In genomic region chr2:32119802-32120750, GRCm38 (mm10) we compare ENCODE assay signal across 10 mouse cellular contexts. TPM values are rescaled to one million over a fixed set of nuclear protein-coding genes. Genes with fewer than 3 reads are reported as not detected.
A peak's percentile ranks its signal among the peaks of the same experiment; 100 is the strongest.
DNase-seq lines count a peak whose midpoint lies in the region; ATAC-seq and TF ChIP-seq lines count a peak whose summit lies in the region.
"Had no signal": no experiment of that assay in that cellular context is flagged by ENCODE, and none has a peak within 500 bp of the region (broad histone marks: within the 10 kb centered on the region; RNA-seq: fewer than 3 reads in every experiment).

No protein-coding gene starts in this region.

- DNase-seq in hindbrain, embryonic 10.5 days (ENCODE audit: low spot score): no peak
- DNase-seq in hindbrain, postnatal 0 days (ENCODE audit: low spot score): no peak
- DNase-seq in brain, adult 2 months (ENCODE audit: low read depth, low spot score): peak; percentile 37
- peak; percentile 74 for DNase-seq in heart, adult 2 months
- DNase-seq in stomach, postnatal 0 days (ENCODE audit: low spot score): no peak
- DNase-seq in forebrain, postnatal 0 days: no peak
- DNase-seq in retina, embryonic 14.5 days (ENCODE audit: low spot score): no peak

- ATAC-seq in hindbrain, postnatal 0 days: no peak
- ATAC-seq in liver, embryonic 15.5 days (ENCODE audit: insufficient read depth): no peak
- ATAC-seq in stomach, postnatal 0 days (ENCODE audit: low FRiP score, low TSS enrichment): no peak
- ATAC-seq in forebrain, postnatal 0 days: no peak

- TF ChIP-seq CTCF in hindbrain, postnatal 0 days (IDR thresholded peaks at IDR 0.05; ENCODE audit: low read depth): no peak
- TF ChIP-seq CTCF in heart, adult 2 months (IDR thresholded peaks at IDR 0.05): no peak
- TF ChIP-seq CTCF in stomach, postnatal 0 days (IDR thresholded peaks at IDR 0.05; ENCODE audit: low read depth): no peak
- TF ChIP-seq CTCF in forebrain, postnatal 0 days (IDR thresholded peaks at IDR 0.05; ENCODE audit: low read depth): no peak

- no peak for TF ChIP-seq POLR2A in heart, adult 2 months (IDR thresholded peaks at IDR 0.05; ENCODE audit: insufficient read depth, low read depth, low read length)

- H3K36me3 ChIP-seq in hindbrain, embryonic 10.5 days: no peaks in the 10 kb centered on the region
- H3K36me3 ChIP-seq in hindbrain, postnatal 0 days (ENCODE audit: insufficient read depth, low read length): no peaks in the 10 kb centered on the region
- no peaks in the 10 kb centered on the region for H3K36me3 ChIP-seq in heart, adult 2 months (ENCODE audit: control insufficient read depth, insufficient read depth, low read length)
- 0 out of 2 replicates have a peak, but pooled peaks cover 4% of the 10 kb centered on the region for H3K36me3 ChIP-seq in liver, embryonic 15.5 days (replicated peaks)
- no peaks in the 10 kb centered on the region for H3K36me3 ChIP-seq in stomach, postnatal 0 days (ENCODE audit: control insufficient read depth, insufficient read depth, low read length)
- no peaks in the 10 kb centered on the region for H3K36me3 ChIP-seq in forebrain, postnatal 0 days (ENCODE audit: insufficient read depth)
- H3K36me3 ChIP-seq: neural tube, embryonic 13.5 days had no signal

- H3K4me1 ChIP-seq in hindbrain, embryonic 10.5 days (replicated peaks): peaks cover 11% of the 10 kb centered on the region
- no peaks in the 10 kb centered on the region for H3K4me1 ChIP-seq in hindbrain, postnatal 0 days (ENCODE audit: insufficient read depth, low read length)
- H3K4me1 ChIP-seq in heart, adult 2 months (ENCODE audit: control insufficient read depth, insufficient read depth, low read length): peaks cover 2% of the 10 kb centered on the region; the same call in 1 of the 2 replicates
- H3K4me1 ChIP-seq in liver, embryonic 15.5 days (replicated peaks): peaks cover 55% of the 10 kb centered on the region
- no peaks in the 10 kb centered on the region for H3K4me1 ChIP-seq in stomach, postnatal 0 days (replicated peaks; ENCODE audit: control insufficient read depth, insufficient read depth)
- no peaks in the 10 kb centered on the region for H3K4me1 ChIP-seq in forebrain, postnatal 0 days (ENCODE audit: insufficient read depth)
- H3K4me1 ChIP-seq: neural tube, embryonic 13.5 days had no signal

- H3K27ac ChIP-seq in hindbrain, embryonic 10.5 days: peak overlapping the region; percentile 40; the same call in 1 of the 2 replicates
- H3K27ac ChIP-seq in hindbrain, postnatal 0 days: no peak overlapping the region
- H3K27ac ChIP-seq in heart, adult 2 months: peak overlapping the region; percentile 41
- peak overlapping the region; percentile 55 for H3K27ac ChIP-seq in liver, embryonic 15.5 days (replicated peaks)
- H3K27ac ChIP-seq in stomach, postnatal 0 days (replicated peaks): no peak overlapping the region
- H3K27ac ChIP-seq in forebrain, postnatal 0 days (ENCODE audit: low read depth, low read length): no peak overlapping the region
- H3K27ac ChIP-seq: macrophage; neural tube, embryonic 13.5 days had no signal

- 93% methylated on average over 20 of the region's 20 CpGs for WGBS in hindbrain, embryonic 10.5 days
- 86% methylated on average over 20 of the region's 20 CpGs for WGBS in hindbrain, postnatal 0 days
- 83% methylated on average over 20 of the region's 20 CpGs for WGBS in heart, adult 2 months
- WGBS in liver, embryonic 15.5 days (ENCODE audit: insufficient replicate concordance): 84% methylated on average over 20 of the region's 20 CpGs
- WGBS in stomach, postnatal 0 days: 87% methylated on average over 20 of the region's 20 CpGs
- 92% methylated on average over 20 of the region's 20 CpGs for WGBS in forebrain, postnatal 0 days

- no peak overlapping the region for H3K4me2 ChIP-seq in hindbrain, postnatal 0 days (ENCODE audit: low read depth, low read length)
- peak overlapping the region; percentile 27; the same call in 1 of the 2 replicates for H3K4me2 ChIP-seq in liver, embryonic 15.5 days
- H3K4me2 ChIP-seq in stomach, postnatal 0 days (replicated peaks; ENCODE audit: low read depth): no peak overlapping the region
- no peak overlapping the region for H3K4me2 ChIP-seq in forebrain, postnatal 0 days (ENCODE audit: low read depth)
- H3K4me2 ChIP-seq: neural tube, embryonic 13.5 days had no signal

- 0 out of 2 replicates have a peak, but pooled peaks cover 6% of the 10 kb centered on the region for H3K9me3 ChIP-seq in hindbrain, embryonic 10.5 days
- H3K9me3 ChIP-seq in hindbrain, postnatal 0 days (ENCODE audit: low read length): no peaks in the 10 kb centered on the region
- no peaks in the 10 kb centered on the region; the same call in 1 of the 2 replicates for H3K9me3 ChIP-seq in liver, embryonic 15.5 days (replicated peaks)
- H3K9me3 ChIP-seq in stomach, postnatal 0 days (ENCODE audit: control insufficient read depth, low read length): no peaks in the 10 kb centered on the region
- no peaks in the 10 kb centered on the region for H3K9me3 ChIP-seq in forebrain, postnatal 0 days (ENCODE audit: low read length)
- H3K9me3 ChIP-seq: neural tube, embryonic 13.5 days had no signal

- no peaks in the 10 kb centered on the region for H3K27me3 ChIP-seq in hindbrain, embryonic 10.5 days (ENCODE audit: insufficient read depth, poor library complexity, severe bottlenecking)
- H3K27me3 ChIP-seq in hindbrain, postnatal 0 days (ENCODE audit: insufficient read depth, low read length): no peaks in the 10 kb centered on the region
- no peaks in the 10 kb centered on the region for H3K27me3 ChIP-seq in heart, adult 2 months (ENCODE audit: control insufficient read depth, insufficient read depth, low read length)
- no peaks in the 10 kb centered on the region for H3K27me3 ChIP-seq in liver, embryonic 15.5 days
- no peaks in the 10 kb centered on the region for H3K27me3 ChIP-seq in stomach, postnatal 0 days (ENCODE audit: control insufficient read depth, insufficient read depth, low read length)
- no peaks in the 10 kb centered on the region for H3K27me3 ChIP-seq in forebrain, postnatal 0 days (ENCODE audit: insufficient read depth, low read length)
- H3K27me3 ChIP-seq: neural tube, embryonic 13.5 days had no signal

- no peak overlapping the region for H3K4me3 ChIP-seq in hindbrain, embryonic 10.5 days
- H3K4me3 ChIP-seq in hindbrain, postnatal 0 days (ENCODE audit: low read length): no peak overlapping the region
- no peak overlapping the region for H3K4me3 ChIP-seq in heart, adult 2 months
- no peak overlapping the region for H3K4me3 ChIP-seq in liver, embryonic 15.5 days (replicated peaks)
- no peak overlapping the region for H3K4me3 ChIP-seq in stomach, postnatal 0 days (ENCODE audit: low read depth, low read length)
- no peak overlapping the region for H3K4me3 ChIP-seq in forebrain, postnatal 0 days (ENCODE audit: low read depth, low read length)
- H3K4me3 ChIP-seq: neural tube, embryonic 13.5 days had no signal

- H3K9ac ChIP-seq in hindbrain, postnatal 0 days (replicated peaks; ENCODE audit: low read length): no peak overlapping the region
- no peak overlapping the region for H3K9ac ChIP-seq in heart, adult 2 months (ENCODE audit: low read depth, low read length)
- H3K9ac ChIP-seq in liver, embryonic 15.5 days: no peak overlapping the region
- no peak overlapping the region for H3K9ac ChIP-seq in stomach, postnatal 0 days (ENCODE audit: low read length)
- no peak overlapping the region for H3K9ac ChIP-seq in forebrain, postnatal 0 days
- H3K9ac ChIP-seq: neural tube, embryonic 13.5 days had no signal

- H3K79me2 ChIP-seq in heart, adult 2 months (replicated peaks; ENCODE audit: control insufficient read depth, insufficient read depth, low read length): no peaks in the 10 kb centered on the region

- peak; percentile 55; the same call in 1 of the 2 replicates for TF ChIP-seq EP300 in heart, adult 2 months (IDR thresholded peaks at IDR 0.05; ENCODE audit: insufficient read depth, low read depth, low read length)
- TF ChIP-seq EP300 in stomach, postnatal 0 days (optimal IDR thresholded peaks at IDR 0.05): no peak

- intact Hi-C loops in heart, adult 2 months (cut with DNase I): no loop called here

RNA-seq across cellular contexts. Expression of gene Plpp7, which starts 24.7 kb away (rescaled TPM):
- polyA plus RNA-seq in hindbrain, embryonic 10.5 days (2016; fragmentation: Nextera tagmentation; extraction: Ambion mirVana): 7.6 and 7.9 TPM in 2 replicates
- total RNA-seq in hindbrain, postnatal 0 days (2014; rRNA removed): 39.2 and 50.5 TPM in 2 replicates
- 28.2 and 28.3 TPM in 2 replicates for polyA plus RNA-seq in hindbrain, postnatal 0 days (2015; fragmentation: Nextera tagmentation; extraction: Ambion mirVana)
- total RNA-seq in heart, adult 2 months (2021): 10 to 100 TPM; 33.6 to 33.8 TPM
- polyA plus RNA-seq in heart, adult 2 months (2012; rRNA removed): 56.3 and 62.1 TPM in 2 replicates
- 1.9 and 2.0 TPM in 2 replicates for polyA plus RNA-seq in liver, embryonic 15.5 days (2015; fragmentation: Nextera tagmentation; extraction: Ambion mirVana)
- polyA plus RNA-seq in stomach, postnatal 0 days (2015; fragmentation: Nextera tagmentation; extraction: Ambion mirVana): 2.6 and 2.8 TPM in 2 replicates
- 21.5 and 28.6 TPM in 2 replicates for total RNA-seq in forebrain, postnatal 0 days (2014; rRNA removed)
- 23.4 and 24.0 TPM in 2 replicates for polyA plus RNA-seq in forebrain, postnatal 0 days (2015; fragmentation: Nextera tagmentation; extraction: Ambion mirVana)

RNA-seq across cellular contexts. Expression of gene Prrc2b, which starts 30.8 kb away (rescaled TPM):
- 55.6 and 68.9 TPM in 2 replicates for polyA plus RNA-seq in hindbrain, embryonic 10.5 days (2016; fragmentation: Nextera tagmentation; extraction: Ambion mirVana)
- total RNA-seq in hindbrain, postnatal 0 days (2014; rRNA removed): 188 and 206 TPM in 2 replicates
- 44.8 and 55.9 TPM in 2 replicates for polyA plus RNA-seq in hindbrain, postnatal 0 days (2015; fragmentation: Nextera tagmentation; extraction: Ambion mirVana)
- total RNA-seq in heart, adult 2 months (2021): 10 to 100 TPM; 78.3 to 82.6 TPM
- polyA plus RNA-seq in heart, adult 2 months (2012; rRNA removed): 39.3 and 46.9 TPM in 2 replicates
- polyA plus RNA-seq in liver, embryonic 15.5 days (2015; fragmentation: Nextera tagmentation; extraction: Ambion mirVana): 8.3 and 9.6 TPM in 2 replicates
- 18.7 and 21.6 TPM in 2 replicates for polyA plus RNA-seq in stomach, postnatal 0 days (2015; fragmentation: Nextera tagmentation; extraction: Ambion mirVana)
- total RNA-seq in forebrain, postnatal 0 days (2014; rRNA removed): 92.1 and 131 TPM in 2 replicates
- polyA plus RNA-seq in forebrain, postnatal 0 days (2015; fragmentation: Nextera tagmentation; extraction: Ambion mirVana): 40.7 and 60.4 TPM in 2 replicates

RNA-seq across cellular contexts. Expression of gene Fam78a, which starts 35.4 kb away (rescaled TPM):
- 1.5 and 2.2 TPM in 2 replicates for polyA plus RNA-seq in hindbrain, embryonic 10.5 days (2016; fragmentation: Nextera tagmentation; extraction: Ambion mirVana)
- total RNA-seq in hindbrain, postnatal 0 days (2014; rRNA removed): 0.83 and 1.3 TPM in 2 replicates
- 0.21 and 0.39 TPM in 2 replicates for polyA plus RNA-seq in hindbrain, postnatal 0 days (2015; fragmentation: Nextera tagmentation; extraction: Ambion mirVana)
- total RNA-seq in heart, adult 2 months (2021): 10 to 100 TPM; 15.9 to 19.1 TPM
- polyA plus RNA-seq in heart, adult 2 months (2012; rRNA removed): 18.7 and 24.9 TPM in 2 replicates
- 11.4 TPM in 2 replicates for polyA plus RNA-seq in liver, embryonic 15.5 days (2015; fragmentation: Nextera tagmentation; extraction: Ambion mirVana)
- 0.46 and 0.67 TPM in 2 replicates for polyA plus RNA-seq in stomach, postnatal 0 days (2015; fragmentation: Nextera tagmentation; extraction: Ambion mirVana)
- total RNA-seq in forebrain, postnatal 0 days (2014; rRNA removed): 0.38 and 0.62 TPM in 2 replicates
- polyA plus RNA-seq in forebrain, postnatal 0 days (2015; fragmentation: Nextera tagmentation; extraction: Ambion mirVana): 0.38 and 0.39 TPM in 2 replicates

Comparison
In these comparisons a context has a peak if more than half of its experiments do, and no peak if none do; other contexts are left out.
1. H3K27ac ChIP-seq: peak in hindbrain, embryonic 10.5 days (single experiment), heart, adult 2 months (single experiment) and liver, embryonic 15.5 days (single experiment); none in hindbrain, postnatal 0 days (single experiment), stomach, postnatal 0 days (single experiment) and forebrain, postnatal 0 days (single experiment).
2. DNase-seq: peak in brain, adult 2 months (single experiment) and heart, adult 2 months (2 of 2); none in hindbrain, embryonic 10.5 days (single experiment), hindbrain, postnatal 0 days (single experiment), stomach, postnatal 0 days (single experiment), forebrain, postnatal 0 days (single experiment) and retina, embryonic 14.5 days (single experiment).